Mouse (Mus musculus): ENCODE data around the gene Filip1l. TPM values are rescaled to one million over a fixed set of nuclear protein-coding genes. Genes with fewer than 3 reads are reported as not detected.

The Filip1l gene
- polyA plus RNA-seq, 1 experiment from 2014 or later, result 24.3 TPM

GRCm38 (mm10) chr16:57555667-57556066, 202.8 kb downstream of the Filip1l start:
- Histone ChIP-seq H3K4me2 (ENCODE audit: low read depth, severe bottlenecking) (no peak overlapping the region), H3K4me1 (ENCODE audit: control insufficient read depth, insufficient read depth, low read length) (peaks cover 3% of the 10 kb centered on the region; the same call in 1 of the 2 replicates), H3K36me3 (ENCODE audit: control insufficient read depth, insufficient read depth, low read length) (no peaks in the 10 kb centered on the region), H3K4me3 (ENCODE audit: low read depth, low read length) (no peak overlapping the region), H3K9ac (ENCODE audit: low read length) (no peak overlapping the region), H3K27ac (replicated peaks; ENCODE audit: low read depth, low read length) (no peak overlapping the region), H3K9me3 (ENCODE audit: control insufficient read depth, low read length) (no peaks in the 10 kb centered on the region), H3K27me3 (ENCODE audit: control insufficient read depth, insufficient read depth, low read length) (no peaks in the 10 kb centered on the region)
- ATAC-seq (ENCODE audit: insufficient number of reproducible peaks, low FRiP score, low TSS enrichment, low read depth) (no peak), DNase-seq (ENCODE audit: low spot score) (no peak)
- 88% methylated on average over 4 of the region's 4 CpGs for WGBS

- Histone ChIP-seq H3K4me2 (ENCODE audit: low read depth, severe bottlenecking) (no peak overlapping the region), H3K27ac (replicated peaks; ENCODE audit: low read depth, low read length) (no peak overlapping the region), H3K4me1 (ENCODE audit: control insufficient read depth, insufficient read depth, low read length) (peaks cover 3% of the 10 kb centered on the region; the same call in 1 of the 2 replicates), H3K27me3 (ENCODE audit: control insufficient read depth, insufficient read depth, low read length) (no peaks in the 10 kb centered on the region), H3K9ac (ENCODE audit: low read length) (no peak overlapping the region), H3K4me3 (ENCODE audit: low read depth, low read length) (no peak overlapping the region), H3K36me3 (ENCODE audit: control insufficient read depth, insufficient read depth, low read length) (no peaks in the 10 kb centered on the region), H3K9me3 (ENCODE audit: control insufficient read depth, low read length) (no peaks in the 10 kb centered on the region)
- 94% methylated on average over 2 of the region's 2 CpGs for WGBS
- DNase-seq (ENCODE audit: low spot score) (no peak), ATAC-seq (ENCODE audit: insufficient number of reproducible peaks, low FRiP score, low TSS enrichment, low read depth) (no peak)
Observed at GRCm38 (mm10) chr16:57556244-57556643, 203.4 kb downstream of the Filip1l start.

- no peaks in the 10 kb centered on the region for H3K9me3 ChIP-seq (ENCODE audit: control insufficient read depth, low read length)
Observed at GRCm38 (mm10) chr16:57558258-57558657, 205.4 kb downstream of the Filip1l start.

GRCm38 (mm10) chr16:57560185-57560584, 207.3 kb downstream of the Filip1l start:
- Histone ChIP-seq H3K9ac (ENCODE audit: low read length) (no peak overlapping the region), H3K9me3 (ENCODE audit: control insufficient read depth, low read length) (no peaks in the 10 kb centered on the region), H3K27me3 (ENCODE audit: control insufficient read depth, insufficient read depth, low read length) (no peaks in the 10 kb centered on the region), H3K4me1 (ENCODE audit: control insufficient read depth, insufficient read depth, low read length) (no peaks in the 10 kb centered on the region), H3K27ac (replicated peaks; ENCODE audit: low read depth, low read length) (no peak overlapping the region), H3K36me3 (ENCODE audit: control insufficient read depth, insufficient read depth, low read length) (no peaks in the 10 kb centered on the region), H3K4me3 (ENCODE audit: low read depth, low read length) (no peak overlapping the region), H3K4me2 (ENCODE audit: low read depth, severe bottlenecking) (no peak overlapping the region)
- DNase-seq (ENCODE audit: low spot score) (no peak), ATAC-seq (ENCODE audit: insufficient number of reproducible peaks, low FRiP score, low TSS enrichment, low read depth) (no peak)
- WGBS, result 96% methylated on average over 1 of the region's 1 CpGs

More at GRCm38 (mm10) chr16:57558258-57558657, 205.4 kb downstream of the Filip1l start:
- WGBS, result 92% methylated on average over 3 of the region's 3 CpGs
- Histone ChIP-seq H3K9ac (ENCODE audit: low read length) (no peak overlapping the region), H3K27ac (replicated peaks; ENCODE audit: low read depth, low read length) (no peak overlapping the region), H3K4me1 (ENCODE audit: control insufficient read depth, insufficient read depth, low read length) (no peaks in the 10 kb centered on the region), H3K4me3 (ENCODE audit: low read depth, low read length) (no peak overlapping the region), H3K4me2 (ENCODE audit: low read depth, severe bottlenecking) (no peak overlapping the region), H3K36me3 (ENCODE audit: control insufficient read depth, insufficient read depth, low read length) (no peaks in the 10 kb centered on the region), H3K27me3 (ENCODE audit: control insufficient read depth, insufficient read depth, low read length) (no peaks in the 10 kb centered on the region)
- no peak for DNase-seq (ENCODE audit: low spot score)
- ATAC-seq (ENCODE audit: insufficient number of reproducible peaks, low FRiP score, low TSS enrichment, low read depth), result no peak

- no peaks in the 10 kb centered on the region for H3K36me3 ChIP-seq (ENCODE audit: control insufficient read depth, insufficient read depth, low read length)
- no peak overlapping the region for H3K9ac ChIP-seq (ENCODE audit: low read length)
- no peaks in the 10 kb centered on the region for H3K4me1 ChIP-seq (ENCODE audit: control insufficient read depth, insufficient read depth, low read length)
- ATAC-seq (ENCODE audit: insufficient number of reproducible peaks, low FRiP score, low TSS enrichment, low read depth) (0 out of 2 replicates have a peak, but pooled peaks have one; percentile 44), DNase-seq (ENCODE audit: low spot score) (no peak)
- no peak overlapping the region for H3K4me3 ChIP-seq (ENCODE audit: low read depth, low read length)
- H3K27me3 ChIP-seq (ENCODE audit: control insufficient read depth, insufficient read depth, low read length), result no peaks in the 10 kb centered on the region
- 88% methylated on average over 3 of the region's 3 CpGs for WGBS
- H3K27ac ChIP-seq (replicated peaks; ENCODE audit: low read depth, low read length), result no peak overlapping the region
- no peak overlapping the region for H3K4me2 ChIP-seq (ENCODE audit: low read depth, severe bottlenecking)
- no peaks in the 10 kb centered on the region for H3K9me3 ChIP-seq (ENCODE audit: control insufficient read depth, low read length)
Observed at GRCm38 (mm10) chr16:57563453-57563852, 210.6 kb downstream of the Filip1l start.

- ATAC-seq (ENCODE audit: insufficient number of reproducible peaks, low FRiP score, low TSS enrichment, low read depth) (no peak), DNase-seq (ENCODE audit: low spot score) (no peak)
- 77% methylated on average over 1 of the region's 1 CpGs for WGBS
Observed at GRCm38 (mm10) chr16:57564807-57565206, 211.9 kb downstream of the Filip1l start.

GRCm38 (mm10) chr16:57566215-57566614, 213.3 kb downstream of the Filip1l start:
- Histone ChIP-seq H3K36me3 (ENCODE audit: control insufficient read depth, insufficient read depth, low read length) (no peaks in the 10 kb centered on the region), H3K4me2 (ENCODE audit: low read depth, severe bottlenecking) (no peak overlapping the region), H3K9ac (ENCODE audit: low read length) (no peak overlapping the region), H3K4me1 (ENCODE audit: control insufficient read depth, insufficient read depth, low read length) (no peaks in the 10 kb centered on the region), H3K4me3 (ENCODE audit: low read depth, low read length) (no peak overlapping the region), H3K9me3 (ENCODE audit: control insufficient read depth, low read length) (no peaks in the 10 kb centered on the region), H3K27ac (replicated peaks; ENCODE audit: low read depth, low read length) (no peak overlapping the region), H3K27me3 (ENCODE audit: control insufficient read depth, insufficient read depth, low read length) (no peaks in the 10 kb centered on the region)
- WGBS, result 89% methylated on average over 3 of the region's 3 CpGs
- ATAC-seq (ENCODE audit: insufficient number of reproducible peaks, low FRiP score, low TSS enrichment, low read depth) (no peak), DNase-seq (ENCODE audit: low spot score) (no peak)

More at GRCm38 (mm10) chr16:57564807-57565206, 211.9 kb downstream of the Filip1l start:
- no peaks in the 10 kb centered on the region for H3K36me3 ChIP-seq (ENCODE audit: control insufficient read depth, insufficient read depth, low read length)
- H3K4me3 ChIP-seq (ENCODE audit: low read depth, low read length), result no peak overlapping the region
- no peak overlapping the region for H3K9ac ChIP-seq (ENCODE audit: low read length)
- no peaks in the 10 kb centered on the region for H3K27me3 ChIP-seq (ENCODE audit: control insufficient read depth, insufficient read depth, low read length)
- no peaks in the 10 kb centered on the region for H3K4me1 ChIP-seq (ENCODE audit: control insufficient read depth, insufficient read depth, low read length)
- no peak overlapping the region for H3K4me2 ChIP-seq (ENCODE audit: low read depth, severe bottlenecking)
- H3K27ac ChIP-seq (replicated peaks; ENCODE audit: low read depth, low read length), result no peak overlapping the region
- H3K9me3 ChIP-seq (ENCODE audit: control insufficient read depth, low read length), result no peaks in the 10 kb centered on the region

GRCm38 (mm10) chr16:57568648-57569404, 215.9 kb downstream of the Filip1l start:
- H3K4me3 ChIP-seq (ENCODE audit: low read depth, low read length), result no peak overlapping the region
- no peaks in the 10 kb centered on the region for H3K9me3 ChIP-seq (ENCODE audit: control insufficient read depth, low read length)
- no peak for ATAC-seq (ENCODE audit: insufficient number of reproducible peaks, low FRiP score, low TSS enrichment, low read depth)
- no peak overlapping the region for H3K4me2 ChIP-seq (ENCODE audit: low read depth, severe bottlenecking)
- no peaks in the 10 kb centered on the region for H3K4me1 ChIP-seq (ENCODE audit: control insufficient read depth, insufficient read depth, low read length)
- H3K27ac ChIP-seq (replicated peaks; ENCODE audit: low read depth, low read length), result no peak overlapping the region
- no peak for DNase-seq (ENCODE audit: low spot score)
- H3K9ac ChIP-seq (ENCODE audit: low read length), result no peak overlapping the region
- no peaks in the 10 kb centered on the region; the same call in 1 of the 2 replicates for H3K36me3 ChIP-seq (ENCODE audit: control insufficient read depth, insufficient read depth, low read length)
- H3K27me3 ChIP-seq (ENCODE audit: control insufficient read depth, insufficient read depth, low read length), result no peaks in the 10 kb centered on the region
- 93% methylated on average over 7 of the region's 7 CpGs for WGBS
